Mouse (Mus musculus): Measurements from ENCODE around the gene Lrfn3.

DNA sequence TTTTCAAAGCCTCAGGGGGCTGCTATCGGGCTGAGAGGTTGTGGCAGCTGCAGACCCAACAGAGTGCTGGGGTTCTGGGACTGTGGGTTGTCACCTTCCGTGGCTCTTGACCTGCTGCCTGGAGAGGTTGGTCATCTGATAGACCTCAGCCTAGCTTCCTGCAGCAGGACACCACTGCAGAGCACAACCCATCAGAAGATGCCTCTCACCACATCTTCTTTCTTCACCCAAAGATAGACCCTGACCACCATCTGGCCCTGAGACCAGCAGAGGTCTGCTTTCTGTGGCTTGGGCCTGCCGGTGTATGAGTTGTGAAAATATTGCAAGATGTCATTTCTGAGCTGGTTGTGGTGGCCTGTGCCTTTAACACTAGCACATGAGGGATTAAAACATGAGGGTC lies 48.5 kb upstream of the Lrfn3 start:
- TF ChIP-seq EP300 (IDR thresholded peaks at IDR 0.05; ENCODE audit: insufficient read depth, low read depth, low read length) (no peak), CTCF (IDR thresholded peaks at IDR 0.05; ENCODE audit: low read depth, low read length) (no peak), POLR2A (IDR thresholded peaks at IDR 0.05; ENCODE audit: insufficient read depth, low read length) (no peak)
